Mouse (Mus musculus) spleen, adult 2 months (tissue): ENCODE measurements around the gene Eif4enif1.
"Not testable (repeated sequence)": the region's sequence is repeated elsewhere in the genome, so short reads cannot be mapped to it uniquely, and the experiment has no call there.

ENCODE experiments used
- CTCF ChIP-seq: fragments of 200-500 bp; IDR thresholded peaks from 2 replicates; pipeline ENCODE4 v1.5.1; 2011; ENCODE audit warnings: mild to moderate bottlenecking, inconsistent platforms; ENCODE audit not compliant: insufficient read depth, insufficient read length, insufficient replicate concordance; ENCODE audit errors: extremely low read depth
- POLR2A ChIP-seq: fragments of 200-500 bp; IDR thresholded peaks from 2 replicates; pipeline ENCODE4 v1.6.1; 2011; ENCODE audit warnings: low read depth, low read length, inconsistent platforms

- not testable (repeated sequence) for TF ChIP-seq CTCF, POLR2A
Measured at GRCm38 (mm10) chr11:3157996-3158395, 44.2 kb upstream of the Eif4enif1 start.
